Mouse (Mus musculus) forebrain, embryonic 15.5 days (tissue): ENCODE data around the gene Gm10553. TPM values are rescaled to one million over a fixed set of nuclear protein-coding genes. Genes with fewer than 3 reads are reported as not detected.
"Not testable (repeated sequence)": the region's sequence is repeated elsewhere in the genome, so short reads cannot be mapped to it uniquely, and the experiment has no call there.

ENCODE experiments used
- ATAC-seq: fragments of 200-750 bp; cut with Nextera tagmentation; replicated peaks from 2 replicates; pipeline ENCODE4 v1.8.0; 2017; ENCODE audit warnings: mild to moderate bottlenecking, moderate TSS enrichment, moderate library complexity
- H3K27ac ChIP-seq: fragments of 300-500 bp; sonication (generic); replicated peaks from 2 replicates; pipeline ENCODE4 v1.5.1; 2015; ENCODE audit warnings: mild to moderate bottlenecking, inconsistent platforms
- H3K27me3 ChIP-seq: fragments of 300-500 bp; sonication (generic); 2 replicates; pipeline ENCODE4 v1.6.1; 2015; ENCODE audit warnings: inconsistent platforms
- H3K36me3 ChIP-seq: fragments of 300-500 bp; sonication (generic); 2 replicates; pipeline ENCODE4 v1.6.1; 2015; ENCODE audit warnings: mild to moderate bottlenecking, inconsistent platforms
- H3K4me1 ChIP-seq: fragments of 300-500 bp; sonication (generic); 2 replicates; pipeline ENCODE4 v1.6.1; 2015; ENCODE audit warnings: inconsistent platforms
- H3K4me2 ChIP-seq: fragments of 300-500 bp; sonication (generic); replicated peaks from 2 replicates; pipeline ENCODE4 v1.6.1; 2015; ENCODE audit warnings: mild to moderate bottlenecking, inconsistent platforms
- H3K4me3 ChIP-seq: fragments of 300-500 bp; sonication (generic); 2 replicates; pipeline ENCODE4 v1.5.1; 2015; ENCODE audit warnings: mild to moderate bottlenecking, inconsistent platforms
- H3K9ac ChIP-seq: fragments of 300-500 bp; sonication (generic); replicated peaks from 2 replicates; pipeline ENCODE4 v1.6.1; 2015; ENCODE audit warnings: mild to moderate bottlenecking, inconsistent platforms
- H3K9me3 ChIP-seq: fragments of 300-500 bp; sonication (generic); 2 replicates; pipeline ENCODE4 v1.6.1; 2016; ENCODE audit warnings: inconsistent platforms
- WGBS: fragments of 180-500 bp; shearing (Covaris S2); methylation state at CpG from one replicate; pipeline ENCODE4 v1.1.7; 2015; ENCODE audit warnings: mixed read lengths; 5-methylcytosine and 5-hydroxymethylcytosine counted together
- polyA plus RNA-seq: library from polyadenylated mRNA; unstranded; fragments of >200 nt; fragmentation: Nextera tagmentation; extraction: Ambion mirVana; gene quantifications from 2 replicates; pipeline ENCODE4 v1.2.1, GENCODE M21; 2015

The Gm10553 gene
- polyA plus RNA-seq, 1 experiment from 2014 or later: not detected

DNA sequence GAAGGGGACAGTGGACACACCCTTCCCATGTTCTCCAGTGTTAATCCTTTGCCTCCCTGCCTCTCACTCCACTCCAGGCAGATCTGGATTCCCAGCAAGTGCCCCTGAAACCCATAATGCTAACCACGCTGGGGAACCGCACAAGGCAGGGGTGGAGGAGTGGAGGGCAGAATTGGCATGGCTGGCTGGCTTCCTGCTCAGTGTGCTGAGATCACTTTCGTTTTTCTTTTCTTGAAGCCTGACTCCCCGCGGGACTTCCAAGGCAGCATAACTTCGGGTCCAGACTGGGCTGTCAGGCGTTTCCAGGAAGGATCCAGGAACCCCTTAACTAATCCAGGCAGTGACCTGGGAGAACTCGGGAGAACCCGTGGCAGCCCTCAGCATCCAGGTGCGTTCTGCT is 11.6 kb downstream of the Gm10553 start:
- WGBS: 76% methylated on average over 10 of the region's 10 CpGs
- not testable (repeated sequence) for H3K4me2 ChIP-seq, ATAC-seq, H3K27me3 ChIP-seq, H3K36me3 ChIP-seq, H3K4me3 ChIP-seq, H3K4me1 ChIP-seq, H3K27ac ChIP-seq, H3K9me3 ChIP-seq, H3K9ac ChIP-seq

- not testable (repeated sequence) for ATAC-seq, H3K4me2 ChIP-seq, H3K27ac ChIP-seq, H3K36me3 ChIP-seq, H3K9ac ChIP-seq, H3K9me3 ChIP-seq, H3K4me3 ChIP-seq, H3K4me1 ChIP-seq, H3K27me3 ChIP-seq
- 87% methylated on average over 7 of the region's 7 CpGs for WGBS
These were observed 12.3 kb downstream of the Gm10553 start for GRCm38 (mm10) chr1:85112266-85112665.

DNA sequence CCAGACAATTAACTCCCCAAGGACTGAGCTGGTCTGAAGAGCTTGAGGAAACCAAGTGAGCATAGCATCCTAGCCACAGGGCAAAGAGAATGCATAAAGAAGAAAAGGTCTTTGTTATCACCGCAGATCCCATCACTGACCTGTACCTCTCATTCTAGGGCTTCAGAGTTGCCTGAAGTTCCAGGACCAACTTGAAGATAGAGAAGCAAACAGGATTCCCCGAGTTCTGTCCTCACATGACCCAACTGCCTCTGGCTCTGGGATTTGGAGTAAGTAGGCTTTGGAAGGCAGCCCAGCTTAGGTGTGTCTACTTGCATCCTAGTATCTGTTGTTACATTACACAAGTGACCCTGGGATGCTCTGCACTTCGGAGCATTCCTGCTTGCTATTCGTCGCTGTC is 12.9 kb downstream of the Gm10553 start:
- H3K27ac ChIP-seq, H3K4me3 ChIP-seq: not testable (repeated sequence)
- WGBS: 69% methylated on average over 2 of the region's 5 CpGs

GRCm38 (mm10) chr1:85114078-85114477 is 14.1 kb downstream of the Gm10553 start:
- not testable (repeated sequence) for H3K36me3 ChIP-seq, H3K9me3 ChIP-seq, H3K27me3 ChIP-seq, H3K9ac ChIP-seq, ATAC-seq, H3K4me2 ChIP-seq, H3K4me3 ChIP-seq, H3K4me1 ChIP-seq, H3K27ac ChIP-seq
- WGBS: 78% methylated on average over 3 of the region's 3 CpGs

More for the DNA sequence above, 12.9 kb downstream of the Gm10553 start:
- not testable (repeated sequence) for H3K9me3 ChIP-seq, H3K27me3 ChIP-seq, H3K4me2 ChIP-seq, H3K4me1 ChIP-seq, H3K9ac ChIP-seq, ATAC-seq, H3K36me3 ChIP-seq

DNA sequence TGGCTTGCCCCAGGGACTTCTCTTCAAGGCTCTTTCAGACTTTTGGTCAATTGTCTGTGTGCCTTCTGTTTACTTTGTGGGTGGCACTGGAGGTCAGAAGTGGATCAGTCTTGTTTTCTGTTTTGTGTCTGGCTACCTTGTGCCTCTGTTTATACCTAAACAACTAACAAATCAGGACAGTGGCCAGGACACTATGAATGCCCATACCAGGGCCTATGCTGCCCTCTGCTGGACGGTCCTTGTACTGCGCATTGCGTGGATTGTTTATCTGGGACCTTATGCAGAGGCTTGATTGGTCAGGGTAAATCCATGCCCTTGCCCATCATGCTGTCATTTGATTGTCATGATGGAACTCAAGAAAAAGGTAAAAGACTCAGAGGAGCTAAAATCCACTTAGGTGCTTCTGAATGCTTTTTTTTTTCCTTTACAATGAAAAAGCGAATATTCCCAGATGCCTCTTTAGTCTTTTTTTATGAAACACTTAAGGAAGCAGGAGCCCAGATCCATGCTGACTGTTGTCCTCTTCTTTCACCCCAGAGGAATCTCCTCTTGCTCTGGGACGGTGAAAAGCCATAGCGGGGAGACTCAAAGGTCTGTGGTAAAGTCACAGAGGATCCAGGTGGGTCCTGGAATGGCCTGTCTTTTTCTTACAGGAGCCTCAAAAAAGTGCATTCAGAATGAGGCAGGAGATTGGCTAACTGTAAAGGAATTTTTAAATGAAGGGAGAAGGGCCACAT is 14.9 kb downstream of the Gm10553 start:
- not testable (repeated sequence) for H3K36me3 ChIP-seq, ATAC-seq, H3K9ac ChIP-seq, H3K4me3 ChIP-seq, H3K4me1 ChIP-seq, H3K9me3 ChIP-seq, H3K27ac ChIP-seq, H3K27me3 ChIP-seq, H3K4me2 ChIP-seq
- 53% methylated on average over 6 of the region's 6 CpGs for WGBS

DNA sequence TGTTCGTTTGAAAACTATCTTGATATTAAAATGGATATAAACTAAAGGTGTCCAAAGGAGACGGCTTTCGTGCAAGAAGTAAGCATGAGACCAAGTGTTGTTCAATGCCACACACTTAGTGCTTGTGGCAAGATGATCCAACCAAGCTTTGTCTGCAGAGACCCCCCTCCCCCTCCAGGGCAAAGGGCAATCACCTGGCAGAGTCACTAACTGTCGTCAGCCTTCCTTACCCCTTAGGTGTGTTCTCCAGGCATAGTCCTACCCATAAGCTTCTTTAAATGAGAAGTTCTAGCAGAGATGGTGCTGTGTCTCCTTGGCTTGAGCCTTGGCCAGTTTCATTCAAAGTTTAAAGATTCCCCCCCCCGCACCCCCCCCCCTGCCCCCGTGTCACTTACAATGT is 17.6 kb downstream of the Gm10553 start:
- ATAC-seq: not testable (repeated sequence)
- 70% methylated on average over 4 of the region's 6 CpGs for WGBS

DNA sequence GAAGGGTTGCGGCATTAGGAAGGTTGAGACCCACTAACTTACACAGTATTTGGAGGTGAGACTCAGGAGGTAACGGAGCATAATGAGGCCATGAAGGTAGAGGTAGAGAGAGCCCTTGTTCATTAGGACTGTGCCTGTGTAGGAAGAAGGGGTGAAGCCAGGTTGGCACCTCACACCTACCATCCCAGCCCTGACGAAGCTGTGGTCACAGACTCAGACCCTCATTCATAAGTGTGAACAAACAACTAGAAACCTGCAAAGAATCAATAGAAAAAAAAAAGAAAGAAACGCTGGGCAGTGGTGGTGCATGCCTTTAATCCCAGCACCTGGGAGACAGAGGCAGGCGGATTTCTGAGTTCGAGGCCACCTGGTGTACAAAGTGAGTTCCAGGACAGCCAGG is 18.4 kb downstream of the Gm10553 start:
- H3K36me3 ChIP-seq, H3K9me3 ChIP-seq, H3K4me3 ChIP-seq, H3K4me2 ChIP-seq, H3K27ac ChIP-seq, H3K4me1 ChIP-seq, H3K27me3 ChIP-seq, H3K9ac ChIP-seq, ATAC-seq: not testable (repeated sequence)
- 84% methylated on average over 6 of the region's 6 CpGs for WGBS

More for the DNA sequence above, 17.6 kb downstream of the Gm10553 start:
- not testable (repeated sequence) for H3K27me3 ChIP-seq, H3K9ac ChIP-seq, H3K27ac ChIP-seq, H3K9me3 ChIP-seq, H3K36me3 ChIP-seq, H3K4me2 ChIP-seq, H3K4me3 ChIP-seq, H3K4me1 ChIP-seq

DNA sequence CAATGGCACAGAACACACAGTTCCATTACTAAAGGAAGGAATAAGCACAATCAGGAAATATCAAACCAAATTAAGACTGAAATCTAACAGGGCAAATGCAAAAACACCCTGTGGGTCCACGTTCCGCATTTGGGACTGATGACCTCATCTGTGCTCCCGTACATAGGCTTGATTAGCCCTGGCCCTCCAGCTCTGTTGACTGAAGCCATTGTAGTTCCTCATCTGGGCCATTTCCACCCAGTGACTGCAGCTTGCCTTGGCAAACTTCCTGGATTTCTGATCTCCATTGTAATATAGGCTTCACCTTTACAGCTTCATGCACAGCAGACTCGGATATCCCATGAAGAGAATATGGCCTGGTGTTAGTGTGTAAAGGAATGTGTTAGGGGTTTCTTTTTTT is 21.9 kb downstream of the Gm10553 start:
- WGBS: 90% methylated on average over 4 of the region's 4 CpGs
- not testable (repeated sequence) for H3K9me3 ChIP-seq, H3K27me3 ChIP-seq, ATAC-seq, H3K27ac ChIP-seq, H3K4me2 ChIP-seq, H3K4me1 ChIP-seq, H3K36me3 ChIP-seq, H3K4me3 ChIP-seq, H3K9ac ChIP-seq

- ATAC-seq, H3K36me3 ChIP-seq, H3K4me1 ChIP-seq, H3K4me3 ChIP-seq, H3K4me2 ChIP-seq, H3K9me3 ChIP-seq, H3K27me3 ChIP-seq, H3K9ac ChIP-seq, H3K27ac ChIP-seq: not testable (repeated sequence)
- 89% methylated on average over 22 of the region's 22 CpGs for WGBS
These were observed 33.7 kb downstream of the Gm10553 start for GRCm38 (mm10) chr1:85133671-85134070.

Other genes with a start within 250 kb of the Gm10553 start
- 9.0 and 9.2 TPM in 2 replicates for gene Slc16a14, start 165.0 kb upstream of the Gm10553 start, polyA plus RNA-seq
- gene A530032D15Rik, start 9.7 kb downstream of the Gm10553 start, polyA plus RNA-seq: not detected in 2 replicates
- 0.37 TPM in 1 of 2 replicates, not detected in the other for gene C130026I21Rik, start 170.4 kb downstream of the Gm10553 start, polyA plus RNA-seq